Mouse (Mus musculus): ENCODE measurements around the gene Grik4. TPM values are rescaled to one million over a fixed set of nuclear protein-coding genes. Genes with fewer than 3 reads are reported as not detected.

Gene Grik4
- polyA plus RNA-seq, 1 experiment from 2014 or later: 1.9 TPM

DNA sequence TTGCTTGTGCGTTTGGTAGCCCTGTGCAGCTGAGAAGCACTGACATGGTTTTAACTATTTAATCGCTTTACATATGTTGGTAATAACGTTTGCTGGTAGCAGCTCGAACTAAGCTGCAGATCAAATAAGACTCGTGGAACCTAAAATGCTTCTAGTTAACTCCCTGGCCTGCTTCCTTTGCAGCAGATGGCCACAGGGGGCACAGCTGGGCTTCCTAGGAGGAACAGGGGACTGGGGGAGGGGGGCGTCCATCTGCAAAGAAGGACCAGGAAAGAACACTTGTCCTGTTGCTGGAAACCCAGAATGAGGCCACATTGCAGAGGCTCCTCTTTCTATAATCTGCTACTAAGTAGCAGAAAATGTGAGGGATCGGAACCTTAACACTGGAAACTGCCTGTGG is 24.1 kb downstream of the Grik4 start:
- H3K9me3 ChIP-seq (ENCODE audit: control insufficient read depth, low read length): no peaks in the 10 kb centered on the region
- WGBS: 55% methylated on average over 7 of the region's 7 CpGs

DNA sequence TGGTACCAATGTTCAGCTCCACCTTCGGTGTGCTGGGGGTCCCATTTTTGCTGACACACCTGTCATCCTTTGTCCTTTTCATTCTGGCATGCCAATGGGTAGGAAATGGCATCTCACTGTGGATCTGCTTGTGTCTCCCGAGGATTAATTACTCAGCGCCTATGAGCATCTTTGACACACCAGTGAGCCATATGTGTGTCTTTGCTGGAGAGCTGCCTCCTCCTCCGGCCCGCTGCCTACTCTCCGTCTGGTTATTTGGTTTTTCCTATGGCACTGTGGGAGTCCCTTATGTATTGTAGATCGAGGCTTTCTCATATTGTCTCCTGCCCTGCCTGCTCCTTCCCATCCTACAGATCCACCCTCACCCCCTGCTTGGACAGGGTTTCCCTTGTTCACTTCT is 26.4 kb downstream of the Grik4 start:
- H3K36me3 ChIP-seq (ENCODE audit: control insufficient read depth, insufficient read depth, low read length): no peaks in the 10 kb centered on the region
- no peaks in the 10 kb centered on the region for H3K27me3 ChIP-seq (ENCODE audit: control insufficient read depth, insufficient read depth, low read length)
- no peak for ATAC-seq (ENCODE audit: low FRiP score, low TSS enrichment)
- H3K4me2 ChIP-seq (replicated peaks; ENCODE audit: low read depth, low read length): no peak overlapping the region
- H3K9me3 ChIP-seq (ENCODE audit: control insufficient read depth, low read length): no peaks in the 10 kb centered on the region
- no peak overlapping the region for H3K9ac ChIP-seq (ENCODE audit: low read depth, low read length)
- 90% methylated on average over 7 of the region's 7 CpGs for WGBS
- peaks cover 3% of the 10 kb centered on the region; the same call in 1 of the 2 replicates for H3K4me1 ChIP-seq (ENCODE audit: control insufficient read depth, insufficient read depth, low read length)
- no peak overlapping the region for H3K27ac ChIP-seq (ENCODE audit: low read depth, low read length)
- H3K4me3 ChIP-seq (ENCODE audit: low read length): no peak overlapping the region

More for the DNA sequence above, 24.1 kb downstream of the Grik4 start:
- H3K27me3 ChIP-seq (ENCODE audit: control insufficient read depth, insufficient read depth, low read length): no peaks in the 10 kb centered on the region
- no peak overlapping the region for H3K9ac ChIP-seq (ENCODE audit: low read depth, low read length)
- H3K4me3 ChIP-seq (ENCODE audit: low read length): no peak overlapping the region
- H3K4me2 ChIP-seq (replicated peaks; ENCODE audit: low read depth, low read length): no peak overlapping the region
- no peaks in the 10 kb centered on the region for H3K36me3 ChIP-seq (ENCODE audit: control insufficient read depth, insufficient read depth, low read length)
- peaks cover 3% of the 10 kb centered on the region; the same call in 1 of the 2 replicates for H3K4me1 ChIP-seq (ENCODE audit: control insufficient read depth, insufficient read depth, low read length)
- no peak for ATAC-seq (ENCODE audit: low FRiP score, low TSS enrichment)
- no peak overlapping the region for H3K27ac ChIP-seq (ENCODE audit: low read depth, low read length)

DNA sequence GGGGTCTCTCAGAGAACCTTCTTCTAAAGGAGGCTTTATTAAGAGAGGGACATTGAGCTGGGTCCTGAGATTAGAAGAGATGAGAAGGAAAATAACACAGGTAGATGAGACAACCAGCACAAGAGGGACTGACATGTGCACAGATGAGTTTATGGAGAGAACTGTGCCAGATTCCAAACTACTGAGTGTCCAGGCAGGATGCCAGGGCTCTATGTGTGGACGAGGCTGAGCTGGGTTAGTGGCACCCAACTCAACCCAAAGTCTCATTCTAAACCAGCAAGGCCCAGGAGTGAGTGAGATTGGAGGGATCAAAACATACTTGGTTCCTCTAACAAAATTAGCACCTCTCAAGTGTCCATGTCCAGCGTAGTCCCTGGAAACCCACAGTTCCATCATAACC is 31.1 kb downstream of the Grik4 start:
- no peaks in the 10 kb centered on the region for H3K9me3 ChIP-seq (ENCODE audit: control insufficient read depth, low read length)
- H3K9ac ChIP-seq (ENCODE audit: low read depth, low read length): no peak overlapping the region
- no peak overlapping the region for H3K4me2 ChIP-seq (replicated peaks; ENCODE audit: low read depth, low read length)
- peaks cover 15% of the 10 kb centered on the region; the same call in 1 of the 2 replicates for H3K4me1 ChIP-seq (ENCODE audit: control insufficient read depth, insufficient read depth, low read length)
- H3K4me3 ChIP-seq (ENCODE audit: low read length): no peak overlapping the region
- WGBS: 88% methylated on average over 2 of the region's 2 CpGs
- H3K36me3 ChIP-seq (ENCODE audit: control insufficient read depth, insufficient read depth, low read length): no peaks in the 10 kb centered on the region
- ATAC-seq (ENCODE audit: low FRiP score, low TSS enrichment): no peak
- no peaks in the 10 kb centered on the region for H3K27me3 ChIP-seq (ENCODE audit: control insufficient read depth, insufficient read depth, low read length)
- H3K27ac ChIP-seq (ENCODE audit: low read depth, low read length): no peak overlapping the region

DNA sequence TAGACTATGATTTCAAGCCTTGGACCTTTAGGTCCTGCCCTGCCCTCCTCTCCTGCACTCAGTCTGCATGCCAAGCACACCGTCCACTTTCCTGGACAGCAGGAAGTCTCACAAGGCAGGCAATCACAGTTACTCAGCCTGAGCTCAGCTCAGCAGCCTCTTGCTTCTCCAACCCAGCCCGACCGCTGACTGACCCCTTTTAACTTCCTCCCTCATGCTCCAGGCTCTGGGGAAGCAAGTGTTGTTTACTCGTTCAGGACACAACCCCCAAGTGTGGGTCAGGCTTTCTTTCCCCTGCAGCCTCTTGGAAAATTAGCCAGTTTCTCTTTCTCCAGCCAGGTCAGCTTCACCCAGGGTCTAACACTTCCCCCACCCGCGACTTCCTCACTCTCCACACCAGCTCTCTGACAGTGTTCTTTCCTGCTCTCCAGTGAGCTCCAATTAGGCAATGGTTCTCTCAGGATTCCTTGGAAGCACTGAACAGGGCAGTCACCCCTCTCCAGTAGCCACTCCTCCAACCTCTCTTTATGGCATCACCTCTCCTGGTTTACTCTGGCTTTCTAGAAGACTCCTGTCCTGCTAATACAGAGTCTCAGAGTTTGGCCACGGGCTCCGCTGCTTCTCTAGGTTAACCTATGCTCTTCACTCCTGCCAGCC is 35.5 kb downstream of the Grik4 start:
- Histone ChIP-seq H3K4me3 (ENCODE audit: low read length) (no peak overlapping the region), H3K4me1 (ENCODE audit: control insufficient read depth, insufficient read depth, low read length) (peaks cover 28% of the 10 kb centered on the region), H3K9ac (ENCODE audit: low read depth, low read length) (no peak overlapping the region), H3K36me3 (ENCODE audit: control insufficient read depth, insufficient read depth, low read length) (no peaks in the 10 kb centered on the region), H3K9me3 (ENCODE audit: control insufficient read depth, low read length) (no peaks in the 10 kb centered on the region; the same call in 1 of the 2 replicates), H3K27ac (ENCODE audit: low read depth, low read length) (peak overlapping the region; percentile 83), H3K27me3 (ENCODE audit: control insufficient read depth, insufficient read depth, low read length) (no peaks in the 10 kb centered on the region), H3K4me2 (replicated peaks; ENCODE audit: low read depth, low read length) (peak overlapping the region; percentile 13; the same call in 1 of the 2 replicates)
- 18% methylated on average over 8 of the region's 8 CpGs for WGBS
- peak; percentile 76 for ATAC-seq (ENCODE audit: low FRiP score, low TSS enrichment)

DNA sequence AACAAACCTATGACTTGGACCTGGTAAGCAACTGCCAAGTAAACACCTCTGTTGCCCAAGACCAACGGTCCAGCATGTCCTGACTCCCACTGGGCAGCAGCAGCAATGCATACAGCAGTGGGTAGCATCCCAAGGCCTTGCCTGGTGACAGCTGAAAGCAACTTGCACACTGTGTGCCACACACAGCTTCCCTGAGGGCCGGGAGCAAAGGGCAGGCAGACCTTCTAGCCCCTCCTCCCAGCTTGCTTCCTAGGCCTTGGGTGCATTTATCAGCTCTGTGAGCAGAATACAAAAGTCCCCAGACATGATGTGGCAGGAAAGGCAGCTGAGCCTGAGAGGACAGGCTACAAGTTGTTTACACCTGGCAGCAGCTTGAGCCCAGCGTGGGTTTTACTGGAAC is 37.3 kb downstream of the Grik4 start:
- no peaks in the 10 kb centered on the region for H3K27me3 ChIP-seq (ENCODE audit: control insufficient read depth, insufficient read depth, low read length)
- ATAC-seq (ENCODE audit: low FRiP score, low TSS enrichment): no peak
- H3K27ac ChIP-seq (ENCODE audit: low read depth, low read length): no peak overlapping the region
- H3K9me3 ChIP-seq (ENCODE audit: control insufficient read depth, low read length): no peaks in the 10 kb centered on the region; the same call in 1 of the 2 replicates
- no peak overlapping the region for H3K4me3 ChIP-seq (ENCODE audit: low read length)
- H3K36me3 ChIP-seq (ENCODE audit: control insufficient read depth, insufficient read depth, low read length): no peaks in the 10 kb centered on the region
- peak overlapping the region; percentile 19; the same call in 1 of the 2 replicates for H3K9ac ChIP-seq (ENCODE audit: low read depth, low read length)
- WGBS: 48% methylated on average over 3 of the region's 3 CpGs
- H3K4me2 ChIP-seq (replicated peaks; ENCODE audit: low read depth, low read length): no peak overlapping the region
- peaks cover 31% of the 10 kb centered on the region for H3K4me1 ChIP-seq (ENCODE audit: control insufficient read depth, insufficient read depth, low read length)

DNA sequence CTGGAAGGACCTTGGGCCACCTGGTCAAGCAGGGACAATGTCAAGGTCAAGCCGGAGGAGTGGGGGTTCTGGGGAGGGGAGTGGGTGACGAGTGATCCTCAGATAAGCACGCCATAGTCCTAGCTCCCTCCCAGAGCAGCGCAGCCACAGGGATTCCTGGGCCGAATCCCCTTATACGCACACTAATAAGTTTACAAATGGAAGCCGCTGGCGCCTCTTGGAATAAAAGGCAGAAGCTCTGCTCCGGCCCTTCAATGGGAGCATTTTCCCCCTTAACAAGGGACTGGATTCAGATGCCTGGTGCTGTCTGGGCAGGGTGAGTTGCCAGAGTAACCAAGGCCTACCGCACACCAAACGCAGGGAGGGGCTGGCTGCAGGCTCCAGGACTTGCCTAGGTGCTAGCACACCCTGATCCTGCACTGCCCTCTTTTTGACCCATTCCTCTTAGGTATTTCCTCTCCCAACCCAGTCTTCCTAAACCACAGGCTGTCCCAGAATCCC is 46.2 kb downstream of the Grik4 start:
- Histone ChIP-seq H3K4me3 (ENCODE audit: low read length) (peak overlapping the region; percentile 46), H3K27ac (ENCODE audit: low read depth, low read length) (no peak overlapping the region), H3K9me3 (ENCODE audit: control insufficient read depth, low read length) (no peaks in the 10 kb centered on the region), H3K4me1 (ENCODE audit: control insufficient read depth, insufficient read depth, low read length) (peaks cover 24% of the 10 kb centered on the region), H3K4me2 (replicated peaks; ENCODE audit: low read depth, low read length) (peak overlapping the region; percentile 97), H3K27me3 (ENCODE audit: control insufficient read depth, insufficient read depth, low read length) (no peaks in the 10 kb centered on the region; the same call in 1 of the 2 replicates), H3K36me3 (ENCODE audit: control insufficient read depth, insufficient read depth, low read length) (no peaks in the 10 kb centered on the region), H3K9ac (ENCODE audit: low read depth, low read length) (peak overlapping the region; percentile 44)
- 6% methylated on average over 11 of the region's 11 CpGs for WGBS
- no peak for ATAC-seq (ENCODE audit: low FRiP score, low TSS enrichment)

DNA sequence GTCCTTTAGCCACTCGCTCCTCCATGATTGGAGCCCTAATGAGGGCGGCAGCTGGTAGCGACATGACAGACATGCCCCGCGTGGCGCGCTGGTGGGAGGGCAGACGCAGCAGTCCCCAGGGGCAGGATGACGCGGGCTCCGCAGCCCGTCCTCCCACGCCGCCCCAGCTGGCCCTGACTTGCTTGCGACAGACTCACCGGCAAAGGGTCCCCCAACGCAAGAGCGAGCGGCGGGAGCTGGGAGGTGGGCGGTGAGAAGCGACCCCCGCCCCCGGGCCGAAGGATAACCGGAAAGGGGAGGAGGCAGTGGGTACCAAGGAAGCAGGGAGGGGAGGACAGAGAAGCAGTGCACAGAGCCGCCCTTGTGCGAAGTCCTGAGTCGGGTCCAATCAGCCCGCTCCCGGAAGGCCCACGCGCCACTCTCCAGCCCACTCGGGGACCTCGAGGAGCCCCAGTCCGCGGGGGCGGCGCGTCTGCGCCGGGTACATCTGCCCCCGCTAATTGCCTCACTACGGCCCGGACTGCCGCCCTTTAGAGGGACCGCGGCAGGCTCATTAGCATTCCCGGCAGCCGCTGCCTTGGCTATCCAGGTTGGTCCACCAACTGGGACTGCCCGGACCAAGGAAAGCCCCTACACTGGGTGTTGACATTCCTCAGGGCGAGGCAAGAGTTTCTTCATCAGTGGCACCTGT is 46.8 kb downstream of the Grik4 start:
- peak; percentile 71 for ATAC-seq (ENCODE audit: low FRiP score, low TSS enrichment)
- peak overlapping the region; percentile 44 for H3K9ac ChIP-seq (ENCODE audit: low read depth, low read length)
- no peak overlapping the region; the same call in 1 of the 2 replicates for H3K27ac ChIP-seq (ENCODE audit: low read depth, low read length)
- under 1% methylated on average over 47 of the region's 52 CpGs for whole genome bisulfite sequencing
- peaks cover 24% of the 10 kb centered on the region for H3K4me1 ChIP-seq (ENCODE audit: control insufficient read depth, insufficient read depth, low read length)
- peak overlapping the region; percentile 97 for H3K4me2 ChIP-seq (replicated peaks; ENCODE audit: low read depth, low read length)
- H3K9me3 ChIP-seq (ENCODE audit: control insufficient read depth, low read length): no peaks in the 10 kb centered on the region
- H3K27me3 ChIP-seq (ENCODE audit: control insufficient read depth, insufficient read depth, low read length): no peaks in the 10 kb centered on the region; the same call in 1 of the 2 replicates
- no peaks in the 10 kb centered on the region for H3K36me3 ChIP-seq (ENCODE audit: control insufficient read depth, insufficient read depth, low read length)
- H3K4me3 ChIP-seq (ENCODE audit: low read length): peak overlapping the region; percentile 46

DNA sequence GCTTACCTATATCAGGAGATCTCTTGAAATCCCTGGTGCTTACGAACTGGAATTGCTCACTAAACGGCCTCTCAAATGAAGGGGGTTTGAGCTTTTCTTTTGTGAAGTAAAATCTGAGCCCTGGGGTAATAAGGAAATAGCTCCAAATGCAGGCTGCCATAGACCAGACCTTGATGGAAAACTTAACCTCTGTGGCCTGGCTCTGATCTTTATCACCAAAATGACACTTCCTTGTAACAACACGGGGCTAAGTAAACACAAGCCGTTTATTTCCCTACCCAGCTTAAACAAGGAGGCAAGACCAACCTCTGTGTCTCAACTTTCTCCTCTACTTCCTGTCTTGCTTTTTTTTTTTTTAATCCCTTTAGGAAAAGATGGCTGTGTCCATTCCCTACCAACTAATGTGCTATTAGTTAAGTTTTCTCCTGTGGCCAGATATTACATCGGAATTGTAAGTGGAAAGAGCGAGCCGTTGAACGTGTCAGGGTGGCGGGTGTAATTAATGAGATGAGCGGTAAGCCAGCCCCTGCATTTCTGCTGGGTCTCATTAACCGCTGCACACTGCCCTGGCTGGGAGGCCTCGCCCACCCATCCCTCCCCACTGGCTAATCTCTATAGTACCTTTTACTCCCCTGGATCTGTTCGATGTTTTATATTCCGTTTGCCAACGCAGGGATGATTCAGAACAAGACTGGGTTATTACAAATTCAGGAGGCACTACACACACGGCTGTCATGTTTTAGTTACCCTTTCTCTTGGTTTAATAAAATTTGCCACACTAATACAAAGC is 47.7 kb downstream of the Grik4 start:
- H3K36me3 ChIP-seq (ENCODE audit: control insufficient read depth, insufficient read depth, low read length): no peaks in the 10 kb centered on the region
- peak overlapping the region; percentile 97 for H3K4me2 ChIP-seq (replicated peaks; ENCODE audit: low read depth, low read length)
- H3K9ac ChIP-seq (ENCODE audit: low read depth, low read length): peak overlapping the region; percentile 44
- peaks cover 24% of the 10 kb centered on the region for H3K4me1 ChIP-seq (ENCODE audit: control insufficient read depth, insufficient read depth, low read length)
- no peak for ATAC-seq (ENCODE audit: low FRiP score, low TSS enrichment)
- H3K27ac ChIP-seq (ENCODE audit: low read depth, low read length): no peak overlapping the region
- 2% methylated on average over 16 of the region's 16 CpGs for WGBS
- H3K4me3 ChIP-seq (ENCODE audit: low read length): peak overlapping the region; percentile 46
- no peaks in the 10 kb centered on the region for H3K9me3 ChIP-seq (ENCODE audit: control insufficient read depth, low read length)
- H3K27me3 ChIP-seq (ENCODE audit: control insufficient read depth, insufficient read depth, low read length): no peaks in the 10 kb centered on the region; the same call in 1 of the 2 replicates

Measured in kidney, embryonic 14.5 days (tissue).